Mouse (Mus musculus) ES-E14 (cell line): Measurements from ENCODE around the gene Tctex1d1.

Experiments used
- MAFK ChIP-seq: IDR thresholded peaks from 2 replicates; pipeline ENCODE4 v1.6.1; 2014; ENCODE audit warnings: mild to moderate bottlenecking, low read depth, low read length, inconsistent platforms; ENCODE audit not compliant: insufficient read depth
- ZC3H11A ChIP-seq: IDR thresholded peaks from 2 replicates; pipeline ENCODE4 v1.6.1; 2012; ENCODE audit warnings: low read depth, mild to moderate bottlenecking, inconsistent platforms, low read length, borderline replicate concordance
- ZNF384 ChIP-seq: IDR thresholded peaks from 2 replicates; pipeline ENCODE4 v1.6.1; 2012; ENCODE audit warnings: low read depth, low read length, inconsistent platforms

GRCm38 (mm10) chr4:103004681-103005080 lies 26.3 kb downstream of the Tctex1d1 start:
- TF ChIP-seq MAFK = no peak
- TF ChIP-seq ZC3H11A = no peak
- TF ChIP-seq ZNF384 = no peak
